Mouse (Mus musculus): ENCODE data around the gene Gnai2. TPM values are rescaled to one million over a fixed set of nuclear protein-coding genes. Genes with fewer than 3 reads are reported as not detected.

Gene Gnai2
- polyA plus RNA-seq, 2 experiments, result 124 to 137 TPM

GRCm38 (mm10) chr9:107666751-107667205 is 31.6 kb upstream of the Gnai2 start:
- H3K27ac ChIP-seq, result no peak overlapping the region
- peak overlapping the region; percentile 36 to 37 for H3K4me3 ChIP-seq (ENCODE audit: insufficient read depth in 1 of 2, low read depth in 2 of 2, low read length in 2 of 2)
- no peak for TF ChIP-seq CTCF (IDR thresholded peaks at IDR 0.05; ENCODE audit: low read depth)
- no peak for TF ChIP-seq EP300 (IDR thresholded peaks at IDR 0.05; ENCODE audit: low read depth)
- ATAC-seq (ENCODE audit: insufficient read depth), result no peak
- WGBS (ENCODE audit: insufficient replicate concordance), result 3% methylated on average over 30 of the region's 30 CpGs
- H3K4me2 ChIP-seq (ENCODE audit: low read depth), result peak overlapping the region; percentile 50
- H3K4me1 ChIP-seq (replicated peaks; ENCODE audit: control insufficient read depth in 2 of 2, insufficient read depth in 2 of 2, low read length in 1 of 2), result no peaks in the 10 kb centered on the region; a peak in 2 of 4 replicates
- DNase-seq (ENCODE audit: low read depth in 3 of 3, low spot score in 3 of 3), result no peak
- H3K27me3 ChIP-seq (ENCODE audit: control insufficient read depth, insufficient read depth, low read length), result peaks cover 40% of the 10 kb centered on the region
- no peaks in the 10 kb centered on the region for H3K36me3 ChIP-seq (replicated peaks; ENCODE audit: control insufficient read depth, insufficient read depth, low read depth)
- H3K9ac ChIP-seq (replicated peaks), result no peak overlapping the region
- H3K9me3 ChIP-seq (ENCODE audit: control insufficient read depth, low read length), result no peaks in the 10 kb centered on the region

- Histone ChIP-seq H3K9ac (replicated peaks) (no peak overlapping the region), H3K4me2 (ENCODE audit: low read depth) (no peak overlapping the region), H3K4me1 (replicated peaks; ENCODE audit: control insufficient read depth in 2 of 2, insufficient read depth in 2 of 2, low read length in 1 of 2) (no peaks in the 10 kb centered on the region; a peak in 2 of 4 replicates), H3K4me3 (ENCODE audit: insufficient read depth in 1 of 2, low read depth in 2 of 2, low read length in 2 of 2) (no peak overlapping the region), H3K36me3 (replicated peaks; ENCODE audit: control insufficient read depth, insufficient read depth, low read depth) (no peaks in the 10 kb centered on the region), H3K27me3 (ENCODE audit: control insufficient read depth, insufficient read depth, low read length) (peaks cover 40% of the 10 kb centered on the region), H3K9me3 (ENCODE audit: control insufficient read depth, low read length) (no peaks in the 10 kb centered on the region), H3K27ac (no peak overlapping the region)
- TF ChIP-seq CTCF (IDR thresholded peaks at IDR 0.05; ENCODE audit: low read depth) (no peak), EP300 (IDR thresholded peaks at IDR 0.05; ENCODE audit: low read depth) (no peak)
- DNase-seq (ENCODE audit: low read depth in 3 of 3, low spot score in 3 of 3) (no peak), ATAC-seq (ENCODE audit: insufficient read depth) (no peak)
- 62% methylated on average over 7 of the region's 7 CpGs for WGBS (ENCODE audit: insufficient replicate concordance)
Measured at GRCm38 (mm10) chr9:107665308-107665707, 30.1 kb upstream of the Gnai2 start.

- H3K27ac ChIP-seq, result no peak overlapping the region
- peaks cover 33% of the 10 kb centered on the region for H3K27me3 ChIP-seq (ENCODE audit: control insufficient read depth, insufficient read depth, low read length)
- 62% methylated on average over 9 of the region's 9 CpGs for WGBS (ENCODE audit: insufficient replicate concordance)
- H3K4me3 ChIP-seq (ENCODE audit: insufficient read depth in 1 of 2, low read depth in 2 of 2, low read length in 2 of 2), result no peak overlapping the region
- no peaks in the 10 kb centered on the region for H3K9me3 ChIP-seq (ENCODE audit: control insufficient read depth, low read length)
- H3K4me1 ChIP-seq (replicated peaks; ENCODE audit: control insufficient read depth in 2 of 2, insufficient read depth in 2 of 2, low read length in 1 of 2), result no peaks in the 10 kb centered on the region; a peak in 2 of 4 replicates
- no peak for TF ChIP-seq EP300 (IDR thresholded peaks at IDR 0.05; ENCODE audit: low read depth)
- TF ChIP-seq CTCF (IDR thresholded peaks at IDR 0.05; ENCODE audit: low read depth), result no peak
- H3K4me2 ChIP-seq (ENCODE audit: low read depth), result no peak overlapping the region
- no peak overlapping the region for H3K9ac ChIP-seq (replicated peaks)
- no peaks in the 10 kb centered on the region for H3K36me3 ChIP-seq (replicated peaks; ENCODE audit: control insufficient read depth, insufficient read depth, low read depth)
- DNase-seq (ENCODE audit: low read depth in 3 of 3, low spot score in 3 of 3) (no peak), ATAC-seq (ENCODE audit: insufficient read depth) (no peak)
Measured at GRCm38 (mm10) chr9:107663525-107663924, 28.4 kb upstream of the Gnai2 start.

GRCm38 (mm10) chr9:107662342-107662741 is 27.2 kb upstream of the Gnai2 start:
- H3K4me1 ChIP-seq (replicated peaks; ENCODE audit: control insufficient read depth in 2 of 2, insufficient read depth in 2 of 2, low read length in 1 of 2), result no peaks in the 10 kb centered on the region
- WGBS (ENCODE audit: insufficient replicate concordance), result 54% methylated on average over 8 of the region's 8 CpGs
- H3K9me3 ChIP-seq (ENCODE audit: control insufficient read depth, low read length), result no peaks in the 10 kb centered on the region
- no peak for TF ChIP-seq EP300 (IDR thresholded peaks at IDR 0.05; ENCODE audit: low read depth)
- TF ChIP-seq CTCF (IDR thresholded peaks at IDR 0.05; ENCODE audit: low read depth), result no peak
- no peak overlapping the region for H3K4me2 ChIP-seq (ENCODE audit: low read depth)
- no peak overlapping the region for H3K4me3 ChIP-seq (ENCODE audit: insufficient read depth in 1 of 2, low read depth in 2 of 2, low read length in 2 of 2)
- peaks cover 22% of the 10 kb centered on the region for H3K27me3 ChIP-seq (ENCODE audit: control insufficient read depth, insufficient read depth, low read length)
- no peaks in the 10 kb centered on the region for H3K36me3 ChIP-seq (replicated peaks; ENCODE audit: control insufficient read depth, insufficient read depth, low read depth)
- no peak for ATAC-seq (ENCODE audit: insufficient read depth)
- H3K9ac ChIP-seq (replicated peaks), result no peak overlapping the region
- no peak for DNase-seq (ENCODE audit: low read depth in 3 of 3, low spot score in 3 of 3)
- H3K27ac ChIP-seq, result no peak overlapping the region

GRCm38 (mm10) chr9:107660777-107661176 is 25.6 kb upstream of the Gnai2 start:
- whole genome bisulfite sequencing (ENCODE audit: insufficient replicate concordance), result 48% methylated on average over 3 of the region's 3 CpGs
- H3K4me3 ChIP-seq (ENCODE audit: insufficient read depth in 1 of 2, low read depth in 2 of 2, low read length in 2 of 2), result no peak overlapping the region
- no peaks in the 10 kb centered on the region for H3K9me3 ChIP-seq (ENCODE audit: control insufficient read depth, low read length)
- no peak overlapping the region for H3K4me2 ChIP-seq (ENCODE audit: low read depth)
- no peak overlapping the region for H3K27ac ChIP-seq
- TF ChIP-seq EP300 (IDR thresholded peaks at IDR 0.05; ENCODE audit: low read depth), result no peak
- no peak for TF ChIP-seq CTCF (IDR thresholded peaks at IDR 0.05; ENCODE audit: low read depth)
- no peaks in the 10 kb centered on the region for H3K36me3 ChIP-seq (replicated peaks; ENCODE audit: control insufficient read depth, insufficient read depth, low read depth)
- no peak overlapping the region for H3K9ac ChIP-seq (replicated peaks)
- DNase-seq (ENCODE audit: low read depth in 3 of 3, low spot score in 3 of 3) (no peak), ATAC-seq (ENCODE audit: insufficient read depth) (no peak)
- peaks cover 7% of the 10 kb centered on the region for H3K27me3 ChIP-seq (ENCODE audit: control insufficient read depth, insufficient read depth, low read length)
- no peaks in the 10 kb centered on the region for H3K4me1 ChIP-seq (replicated peaks; ENCODE audit: control insufficient read depth in 2 of 2, insufficient read depth in 2 of 2, low read length in 1 of 2)
